Mouse (Mus musculus): Measurements from ENCODE around the gene Kiss1r. TPM values are rescaled to one million over a fixed set of nuclear protein-coding genes. Genes with fewer than 3 reads are reported as not detected.

Kiss1r gene
- total RNA-seq, 2 experiments from 2014 or later: not detected

DNA sequence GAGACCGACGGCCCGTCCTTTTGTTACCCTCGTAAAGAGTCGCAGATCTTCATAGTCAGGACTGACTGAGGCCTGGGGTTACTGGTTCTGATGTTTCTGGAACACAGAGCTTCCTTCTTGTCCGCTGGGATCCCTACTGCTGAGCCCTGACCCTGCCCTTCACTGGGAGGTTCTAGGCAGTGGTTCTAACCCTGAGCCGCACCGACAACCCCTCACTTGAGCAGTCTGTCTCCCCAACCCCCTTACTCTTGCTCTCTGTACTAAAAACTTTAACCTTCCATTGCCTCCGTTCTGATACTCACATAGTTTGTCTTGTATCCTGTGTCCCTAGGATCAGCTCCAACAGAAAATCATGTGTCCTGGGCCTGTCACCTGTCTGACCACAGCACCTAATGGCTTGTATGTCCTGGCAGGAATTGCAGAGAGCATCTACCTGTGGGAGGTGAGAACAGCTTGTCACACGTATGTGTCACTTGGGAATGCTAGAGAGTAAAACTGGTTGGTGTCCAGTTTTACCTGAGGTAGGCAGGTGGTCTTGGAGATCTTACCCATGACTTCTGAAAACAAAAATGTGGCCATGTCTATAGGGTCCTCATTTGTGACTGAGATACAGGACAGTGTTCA lies 44.0 kb downstream of the Kiss1r start:
- ATAC-seq (replicated peaks; ENCODE audit: low FRiP score, poor library complexity, severe bottlenecking): no peak

- no peak for ATAC-seq (replicated peaks; ENCODE audit: low FRiP score, poor library complexity, severe bottlenecking)
Measured at GRCm38 (mm10) chr10:79964727-79965126, 48.0 kb downstream of the Kiss1r start.

DNA sequence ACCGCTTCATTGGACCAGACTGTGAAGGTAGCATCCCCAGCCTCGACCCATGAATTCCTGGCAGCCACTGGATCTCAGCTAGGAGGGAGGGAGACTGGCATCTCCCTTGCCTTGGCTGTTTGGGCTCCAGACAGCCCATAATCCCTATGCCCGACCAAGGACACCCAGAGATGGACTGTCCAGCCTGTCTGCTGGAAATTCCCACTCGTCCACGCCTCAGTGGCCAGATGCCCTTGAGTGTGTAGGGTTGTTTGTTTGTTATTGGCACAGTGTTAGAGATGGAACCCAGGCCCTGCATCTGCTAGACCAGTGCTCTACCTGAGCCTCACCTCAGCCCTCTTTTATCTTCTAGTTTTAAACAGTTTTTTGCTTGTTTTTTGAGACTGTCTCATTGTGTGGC lies 48.6 kb downstream of the Kiss1r start:
- ATAC-seq (replicated peaks; ENCODE audit: low FRiP score, poor library complexity, severe bottlenecking): no peak

GRCm38 (mm10) chr10:79966886-79967400 lies 50.2 kb downstream of the Kiss1r start:
- ATAC-seq (replicated peaks; ENCODE audit: low FRiP score, poor library complexity, severe bottlenecking): no peak

DNA sequence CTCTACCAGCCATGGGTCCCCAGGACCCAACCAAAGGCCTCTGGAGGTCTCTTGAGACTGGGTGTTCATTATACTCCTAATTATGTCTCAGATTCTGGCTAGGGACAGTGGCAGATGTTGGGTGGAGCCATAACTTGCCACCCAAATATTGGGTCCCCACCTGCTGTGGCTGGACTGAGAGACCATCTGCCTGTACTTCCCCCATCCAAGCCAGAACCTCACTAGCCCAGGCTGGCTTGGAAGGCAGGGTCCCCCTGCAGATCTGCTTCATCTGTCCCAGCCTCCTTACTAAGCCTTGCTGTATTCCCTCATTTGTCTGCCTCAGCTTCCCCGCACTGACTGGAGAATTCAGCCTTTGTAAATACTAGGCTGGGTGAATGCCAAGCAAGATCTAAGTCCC lies 51.4 kb downstream of the Kiss1r start:
- ATAC-seq (replicated peaks; ENCODE audit: low FRiP score, poor library complexity, severe bottlenecking): no peak

- no peak for ATAC-seq (replicated peaks; ENCODE audit: low FRiP score, poor library complexity, severe bottlenecking)
Measured at GRCm38 (mm10) chr10:79969124-79969568, 52.4 kb downstream of the Kiss1r start.

DNA sequence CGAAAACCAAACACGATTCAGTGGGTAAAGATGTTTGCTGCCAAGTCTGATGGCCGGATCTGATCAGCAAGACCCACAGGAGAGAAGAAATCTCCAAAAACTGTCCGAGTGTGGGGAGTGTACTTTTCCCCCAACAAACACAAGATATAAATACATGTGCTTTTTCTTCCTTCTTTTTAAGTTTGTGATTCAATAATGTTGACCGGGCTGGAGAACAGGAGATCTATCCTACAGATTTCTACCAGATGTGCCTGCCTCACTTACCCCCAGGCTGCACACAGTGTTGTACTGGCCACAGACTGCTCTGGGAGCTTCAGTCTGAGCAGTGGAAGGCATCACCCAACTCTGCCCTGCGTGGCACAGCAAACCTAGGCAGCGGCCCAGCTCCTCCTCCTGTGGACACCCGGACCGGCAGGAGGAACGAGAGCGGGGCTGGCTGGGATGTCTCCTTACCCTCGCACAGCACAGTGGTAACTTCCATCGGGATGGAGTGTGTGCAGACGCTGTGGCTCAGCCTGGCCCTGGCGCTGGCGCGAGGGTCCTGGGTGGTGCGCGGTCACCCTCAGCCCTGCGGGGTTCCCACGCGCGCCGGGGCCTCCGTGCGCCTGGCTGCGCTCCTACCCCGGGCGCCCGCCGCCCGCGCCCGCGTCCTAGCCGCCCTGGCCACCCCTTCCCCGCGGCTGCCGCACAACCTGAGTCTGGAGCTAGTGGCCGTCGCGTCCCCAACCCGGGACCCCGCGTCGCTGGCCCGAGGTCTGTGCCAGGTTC lies 53.8 kb downstream of the Kiss1r start, which contains the start of gene Grin3b:
TSS of gene Grin3b (plus strand) at position 301 of the 768 bp plus-strand sequence.
- no peak for ATAC-seq (replicated peaks; ENCODE audit: low FRiP score, poor library complexity, severe bottlenecking)

DNA sequence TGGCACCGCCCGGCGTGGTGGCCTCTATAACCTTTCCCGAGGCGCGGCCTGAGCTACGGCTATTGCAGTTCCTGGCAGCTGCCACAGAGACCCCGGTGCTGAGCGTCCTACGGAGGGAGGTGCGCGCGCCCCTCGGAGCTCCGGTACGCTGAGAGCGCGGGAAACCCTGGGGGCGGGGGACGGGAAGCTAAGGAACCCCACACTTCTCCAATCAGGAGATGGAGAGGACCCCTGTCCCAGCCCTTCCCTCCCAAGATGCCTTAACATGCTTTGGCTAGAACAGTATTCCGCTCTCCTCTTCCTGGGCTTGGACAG lies 54.4 kb downstream of the Kiss1r start:
- no peak for ATAC-seq (replicated peaks; ENCODE audit: low FRiP score, poor library complexity, severe bottlenecking)

Other genes with a start within 250 kb of the Kiss1r start
Only the 30 nearest of the 35 such genes appear.
- gene Bsg, start 212.5 kb upstream of the Kiss1r start, total RNA-seq (2015; ENCODE audit: low replicate concordance): 913 and 945 TPM in 2 replicates
- gene Bsg, start 212.5 kb upstream of the Kiss1r start, total RNA-seq (2017; ENCODE audit: low replicate concordance): 805 and 888 TPM in 2 replicates
- not detected in 2 replicates for gene Hcn2, start 200.3 kb upstream of the Kiss1r start, total RNA-seq (2015; ENCODE audit: low replicate concordance)
- gene Hcn2, start 200.3 kb upstream of the Kiss1r start, total RNA-seq (2017; ENCODE audit: low replicate concordance): not detected in 2 replicates
- gene Polrmt, start 170.4 kb upstream of the Kiss1r start, total RNA-seq (2015; ENCODE audit: low replicate concordance): 3.6 and 4.8 TPM in 2 replicates
- 1.1 and 5.0 TPM in 2 replicates for gene Polrmt, start 170.4 kb upstream of the Kiss1r start, total RNA-seq (2017; ENCODE audit: low replicate concordance)
- not detected in 2 replicates for gene Fgf22, start 161.9 kb upstream of the Kiss1r start, total RNA-seq (2015; ENCODE audit: low replicate concordance)
- 0.26 TPM in 1 of 2 replicates, not detected in the other for gene Fgf22, start 161.9 kb upstream of the Kiss1r start, total RNA-seq (2017; ENCODE audit: low replicate concordance)
- 11.3 and 12.1 TPM in 2 replicates for gene Rnf126, start 150.0 kb upstream of the Kiss1r start, total RNA-seq (2015; ENCODE audit: low replicate concordance)
- gene Rnf126, start 150.0 kb upstream of the Kiss1r start, total RNA-seq (2017; ENCODE audit: low replicate concordance): 2.6 and 10.7 TPM in 2 replicates
- gene Fstl3, start 139.7 kb upstream of the Kiss1r start, total RNA-seq (2015; ENCODE audit: low replicate concordance): 1.7 and 5.8 TPM in 2 replicates
- not detected in 2 replicates for gene Fstl3, start 139.7 kb upstream of the Kiss1r start, total RNA-seq (2017; ENCODE audit: low replicate concordance)
- 30.5 and 45.0 TPM in 2 replicates for gene Prss57, start 126.0 kb upstream of the Kiss1r start, total RNA-seq (2015; ENCODE audit: low replicate concordance)
- 6.8 and 14.3 TPM in 2 replicates for gene Prss57, start 126.0 kb upstream of the Kiss1r start, total RNA-seq (2017; ENCODE audit: low replicate concordance)
- 9.4 and 12.5 TPM in 2 replicates for gene Palm, start 123.4 kb upstream of the Kiss1r start, total RNA-seq (2015; ENCODE audit: low replicate concordance)
- gene Palm, start 123.4 kb upstream of the Kiss1r start, total RNA-seq (2017; ENCODE audit: low replicate concordance): 4.5 and 10.0 TPM in 2 replicates
- not detected in 2 replicates for gene Misp, start 96.0 kb upstream of the Kiss1r start, total RNA-seq (2015; ENCODE audit: low replicate concordance)
- not detected in 2 replicates for gene Misp, start 96.0 kb upstream of the Kiss1r start, total RNA-seq (2017; ENCODE audit: low replicate concordance)
- 45.2 and 66.7 TPM in 2 replicates for gene Ptbp1, start 62.5 kb upstream of the Kiss1r start, total RNA-seq (2015; ENCODE audit: low replicate concordance)
- gene Ptbp1, start 62.5 kb upstream of the Kiss1r start, total RNA-seq (2017; ENCODE audit: low replicate concordance): 38.2 and 53.2 TPM in 2 replicates
- 420 and 449 TPM in 2 replicates for gene Prtn3, start 42.5 kb upstream of the Kiss1r start, total RNA-seq (2015; ENCODE audit: low replicate concordance)
- 114 and 118 TPM in 2 replicates for gene Prtn3, start 42.5 kb upstream of the Kiss1r start, total RNA-seq (2017; ENCODE audit: low replicate concordance)
- gene Plppr3, start 42.3 kb upstream of the Kiss1r start, total RNA-seq (2015; ENCODE audit: low replicate concordance): 2.1 and 3.1 TPM in 2 replicates
- gene Plppr3, start 42.3 kb upstream of the Kiss1r start, total RNA-seq (2017; ENCODE audit: low replicate concordance): 4.9 and 6.8 TPM in 2 replicates
- 996 and 1,031 TPM in 2 replicates for gene Elane, start 30.7 kb upstream of the Kiss1r start, total RNA-seq (2015; ENCODE audit: low replicate concordance)
- 253 and 405 TPM in 2 replicates for gene Elane, start 30.7 kb upstream of the Kiss1r start, total RNA-seq (2017; ENCODE audit: low replicate concordance)
- gene Cfd, start 26.1 kb upstream of the Kiss1r start, total RNA-seq (2015; ENCODE audit: low replicate concordance): not detected in 2 replicates
- not detected in 2 replicates for gene Cfd, start 26.1 kb upstream of the Kiss1r start, total RNA-seq (2017; ENCODE audit: low replicate concordance)
- gene Med16, start 8.0 kb upstream of the Kiss1r start, total RNA-seq (2015; ENCODE audit: low replicate concordance): 5.9 and 11.3 TPM in 2 replicates
- gene Med16, start 8.0 kb upstream of the Kiss1r start, total RNA-seq (2017; ENCODE audit: low replicate concordance): 4.7 and 9.1 TPM in 2 replicates
- not detected in 2 replicates for gene Gm26602, start 6.1 kb upstream of the Kiss1r start, total RNA-seq (2015; ENCODE audit: low replicate concordance)
- not detected in 2 replicates for gene Gm26602, start 6.1 kb upstream of the Kiss1r start, total RNA-seq (2017; ENCODE audit: low replicate concordance)
- 42.8 and 46.1 TPM in 2 replicates for gene R3hdm4, start 4.2 kb downstream of the Kiss1r start, total RNA-seq (2015; ENCODE audit: low replicate concordance)
- gene R3hdm4, start 4.2 kb downstream of the Kiss1r start, total RNA-seq (2017; ENCODE audit: low replicate concordance): 25.0 and 28.3 TPM in 2 replicates
- 6.3 and 8.8 TPM in 2 replicates for gene Arid3a, start 10.1 kb downstream of the Kiss1r start, total RNA-seq (2015; ENCODE audit: low replicate concordance)
- 10.5 and 14.7 TPM in 2 replicates for gene Arid3a, start 10.1 kb downstream of the Kiss1r start, total RNA-seq (2017; ENCODE audit: low replicate concordance)
- gene Wdr18, start 43.2 kb downstream of the Kiss1r start, total RNA-seq (2015; ENCODE audit: low replicate concordance): 4.0 and 7.5 TPM in 2 replicates
- gene Wdr18, start 43.2 kb downstream of the Kiss1r start, total RNA-seq (2017; ENCODE audit: low replicate concordance): 2.5 and 14.2 TPM in 2 replicates
- gene Grin3b, start 53.7 kb downstream of the Kiss1r start, total RNA-seq (2015; ENCODE audit: low replicate concordance): not detected in 2 replicates
- gene Grin3b, start 53.7 kb downstream of the Kiss1r start, total RNA-seq (2017; ENCODE audit: low replicate concordance): not detected in 2 replicates
- gene Tmem259, start 67.4 kb downstream of the Kiss1r start, total RNA-seq (2015; ENCODE audit: low replicate concordance): 13.6 and 29.6 TPM in 2 replicates
- 12.8 and 22.6 TPM in 2 replicates for gene Tmem259, start 67.4 kb downstream of the Kiss1r start, total RNA-seq (2017; ENCODE audit: low replicate concordance)
- gene Cnn2, start 71.6 kb downstream of the Kiss1r start, total RNA-seq (2015; ENCODE audit: low replicate concordance): 33.8 and 46.6 TPM in 2 replicates
- 30.0 and 73.0 TPM in 2 replicates for gene Cnn2, start 71.6 kb downstream of the Kiss1r start, total RNA-seq (2017; ENCODE audit: low replicate concordance)
- gene Abca7, start 79.5 kb downstream of the Kiss1r start, total RNA-seq (2015; ENCODE audit: low replicate concordance): 14.4 and 18.2 TPM in 2 replicates
- gene Abca7, start 79.5 kb downstream of the Kiss1r start, total RNA-seq (2017; ENCODE audit: low replicate concordance): 19.4 and 27.7 TPM in 2 replicates
- gene Arhgap45, start 99.7 kb downstream of the Kiss1r start, total RNA-seq (2015; ENCODE audit: low replicate concordance): 23.1 and 31.6 TPM in 2 replicates
- 28.6 and 35.8 TPM in 2 replicates for gene Arhgap45, start 99.7 kb downstream of the Kiss1r start, total RNA-seq (2017; ENCODE audit: low replicate concordance)
- gene Polr2e, start 122.8 kb downstream of the Kiss1r start, total RNA-seq (2015; ENCODE audit: low replicate concordance): 23.6 and 33.4 TPM in 2 replicates
- 4.5 and 9.9 TPM in 2 replicates for gene Polr2e, start 122.8 kb downstream of the Kiss1r start, total RNA-seq (2017; ENCODE audit: low replicate concordance)
- gene Gpx4, start 130.2 kb downstream of the Kiss1r start, total RNA-seq (2015; ENCODE audit: low replicate concordance): 108 and 169 TPM in 2 replicates
- 96.3 and 123 TPM in 2 replicates for gene Gpx4, start 130.2 kb downstream of the Kiss1r start, total RNA-seq (2017; ENCODE audit: low replicate concordance)
- gene Sbno2, start 188.6 kb downstream of the Kiss1r start, total RNA-seq (2015; ENCODE audit: low replicate concordance): 9.2 and 12.5 TPM in 2 replicates
- 17.1 and 20.9 TPM in 2 replicates for gene Sbno2, start 188.6 kb downstream of the Kiss1r start, total RNA-seq (2017; ENCODE audit: low replicate concordance)
- gene Stk11, start 198.8 kb downstream of the Kiss1r start, total RNA-seq (2015; ENCODE audit: low replicate concordance): 47.7 and 60.0 TPM in 2 replicates
- gene Stk11, start 198.8 kb downstream of the Kiss1r start, total RNA-seq (2017; ENCODE audit: low replicate concordance): 152 and 195 TPM in 2 replicates
- gene Atp5d, start 221.7 kb downstream of the Kiss1r start, total RNA-seq (2015; ENCODE audit: low replicate concordance): 43.3 and 48.8 TPM in 2 replicates
- gene Atp5d, start 221.7 kb downstream of the Kiss1r start, total RNA-seq (2017; ENCODE audit: low replicate concordance): 12.1 and 17.3 TPM in 2 replicates
- gene Cbarp, start 223.9 kb downstream of the Kiss1r start, total RNA-seq (2015; ENCODE audit: low replicate concordance): not detected in 2 replicates
- gene Cbarp, start 223.9 kb downstream of the Kiss1r start, total RNA-seq (2017; ENCODE audit: low replicate concordance): not detected in 2 replicates